Comparison of ENCODE assay signal across 11 mouse cellular contexts in the genomic region with DNA sequence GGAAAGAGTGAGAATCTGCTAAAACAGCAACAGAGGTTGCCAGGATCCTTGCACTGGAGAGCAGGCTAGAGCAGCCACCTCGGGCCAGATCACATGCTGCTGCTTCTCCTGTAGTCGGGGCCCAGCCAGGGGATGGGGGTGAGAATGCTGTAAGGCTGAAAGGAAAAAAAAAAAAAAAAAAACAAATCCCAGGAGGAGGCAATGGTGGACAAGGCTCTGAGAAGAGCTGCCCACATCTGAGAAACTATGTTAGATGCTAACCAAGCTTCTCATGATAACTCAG. TPM values are rescaled to one million over a fixed set of nuclear protein-coding genes. Genes with fewer than 3 reads are reported as not detected.
DNase-seq lines count a peak whose midpoint lies in the region; ATAC-seq and TF ChIP-seq lines count a peak whose summit lies in the region.
"Had no signal": no experiment of that assay in that cellular context is flagged by ENCODE, and none has a peak within 500 bp of the region (broad histone marks: within the 10 kb centered on the region; RNA-seq: fewer than 3 reads in every experiment).

No protein-coding gene starts in this region.

- peak; percentile 46 to 50 for DNase-seq in cerebellum, postnatal 10 days
- DNase-seq in cerebellum, adult 9-10 months = no peak
- DNase-seq in hindbrain, embryonic 14.5 days (ENCODE audit: low spot score) = no peak
- DNase-seq in lung, adult 18-20 months = no peak
- DNase-seq in stomach, postnatal 0 days (ENCODE audit: low spot score) = no peak
- DNase-seq: right cerebral cortex, postnatal 25 days had no signal

- peak overlapping the region; percentile 63; the same call in 1 of the 2 replicates for H3K27ac ChIP-seq in hindbrain, embryonic 16.5 days (ENCODE audit: low read depth, low read length)
- H3K27ac ChIP-seq in hindbrain, embryonic 14.5 days = no peak overlapping the region
- peak overlapping the region; percentile 64; the same call in 1 of the 2 replicates for H3K27ac ChIP-seq in lung, embryonic 15.5 days
- H3K27ac ChIP-seq in stomach, postnatal 0 days (replicated peaks) = peak overlapping the region; percentile 80
- no peak overlapping the region for H3K27ac ChIP-seq in forebrain, embryonic 15.5 days (replicated peaks)

- ATAC-seq in hindbrain, embryonic 16.5 days = no peak
- ATAC-seq in hindbrain, embryonic 14.5 days (ENCODE audit: low FRiP score) = no peak
- no peak for ATAC-seq in lung, embryonic 15.5 days (ENCODE audit: borderline replicate concordance, extremely low read depth, low FRiP score, low TSS enrichment)
- no peak for ATAC-seq in stomach, postnatal 0 days (ENCODE audit: low FRiP score, low TSS enrichment)
- no peak for ATAC-seq in forebrain, embryonic 15.5 days (replicated peaks)

- H3K27me3 ChIP-seq in hindbrain, embryonic 16.5 days (replicated peaks; ENCODE audit: control insufficient read depth, insufficient read depth, low read length) = 0 out of 2 replicates have a peak, but pooled peaks cover 5% of the 10 kb centered on the region
- peaks cover 28% of the 10 kb centered on the region for H3K27me3 ChIP-seq in hindbrain, embryonic 14.5 days (ENCODE audit: control insufficient read depth, insufficient read depth, low read length)
- peaks cover 20% of the 10 kb centered on the region for H3K27me3 ChIP-seq in lung, embryonic 15.5 days
- no peaks in the 10 kb centered on the region for H3K27me3 ChIP-seq in stomach, postnatal 0 days (ENCODE audit: control insufficient read depth, insufficient read depth, low read length)
- H3K27me3 ChIP-seq in forebrain, embryonic 15.5 days = peaks cover 39% of the 10 kb centered on the region

- no peaks in the 10 kb centered on the region for H3K36me3 ChIP-seq in hindbrain, embryonic 16.5 days (ENCODE audit: control insufficient read depth, insufficient read depth, low read length)
- no peaks in the 10 kb centered on the region for H3K36me3 ChIP-seq in hindbrain, embryonic 14.5 days (replicated peaks; ENCODE audit: control insufficient read depth, insufficient read depth)
- no peaks in the 10 kb centered on the region for H3K36me3 ChIP-seq in lung, embryonic 15.5 days
- H3K36me3 ChIP-seq in stomach, postnatal 0 days (ENCODE audit: control insufficient read depth, insufficient read depth, low read length) = no peaks in the 10 kb centered on the region
- H3K36me3 ChIP-seq in forebrain, embryonic 15.5 days = no peaks in the 10 kb centered on the region
- H3K36me3 ChIP-seq: liver, embryonic 15.5 days had no signal

- no peak overlapping the region for H3K4me2 ChIP-seq in hindbrain, embryonic 16.5 days (ENCODE audit: low read length)
- no peak overlapping the region for H3K4me2 ChIP-seq in hindbrain, embryonic 14.5 days (replicated peaks)
- no peak overlapping the region for H3K4me2 ChIP-seq in lung, embryonic 15.5 days
- no peak overlapping the region for H3K4me2 ChIP-seq in stomach, postnatal 0 days (replicated peaks; ENCODE audit: low read depth)
- no peak overlapping the region for H3K4me2 ChIP-seq in forebrain, embryonic 15.5 days (replicated peaks)
- H3K4me2 ChIP-seq: midbrain, embryonic 11.5 days had no signal

- WGBS in hindbrain, embryonic 16.5 days = 21% methylated on average over 2 of the region's 2 CpGs
- WGBS in hindbrain, embryonic 14.5 days = 17% methylated on average over 2 of the region's 2 CpGs
- WGBS in lung, embryonic 15.5 days = 26% methylated on average over 2 of the region's 2 CpGs
- WGBS in stomach, postnatal 0 days = 32% methylated on average over 2 of the region's 2 CpGs
- WGBS in forebrain, embryonic 15.5 days = 17% methylated on average over 2 of the region's 2 CpGs

- H3K4me3 ChIP-seq in hindbrain, embryonic 16.5 days (ENCODE audit: low read length) = no peak overlapping the region
- H3K4me3 ChIP-seq in hindbrain, embryonic 14.5 days (replicated peaks; ENCODE audit: low read length) = no peak overlapping the region
- no peak overlapping the region for H3K4me3 ChIP-seq in lung, embryonic 15.5 days
- no peak overlapping the region for H3K4me3 ChIP-seq in stomach, postnatal 0 days (ENCODE audit: low read depth, low read length)
- no peak overlapping the region for H3K4me3 ChIP-seq in forebrain, embryonic 15.5 days
- H3K4me3 ChIP-seq: liver, embryonic 15.5 days had no signal

- H3K9me3 ChIP-seq in hindbrain, embryonic 16.5 days (ENCODE audit: control insufficient read depth, low read length) = no peaks in the 10 kb centered on the region
- no peaks in the 10 kb centered on the region for H3K9me3 ChIP-seq in hindbrain, embryonic 14.5 days (ENCODE audit: control insufficient read depth, low read length)
- H3K9me3 ChIP-seq in lung, embryonic 15.5 days = no peaks in the 10 kb centered on the region
- H3K9me3 ChIP-seq in stomach, postnatal 0 days (ENCODE audit: control insufficient read depth, low read length) = no peaks in the 10 kb centered on the region
- H3K9me3 ChIP-seq in forebrain, embryonic 15.5 days = no peaks in the 10 kb centered on the region
- H3K9me3 ChIP-seq: liver, embryonic 15.5 days had no signal

- H3K4me1 ChIP-seq in hindbrain, embryonic 16.5 days (ENCODE audit: control insufficient read depth, insufficient read depth, low read depth, low read length) = peaks cover 25% of the 10 kb centered on the region
- peaks cover 20% of the 10 kb centered on the region for H3K4me1 ChIP-seq in hindbrain, embryonic 14.5 days (replicated peaks; ENCODE audit: control insufficient read depth, insufficient read depth, low read length)
- peaks cover 29% of the 10 kb centered on the region for H3K4me1 ChIP-seq in lung, embryonic 15.5 days
- H3K4me1 ChIP-seq in stomach, postnatal 0 days (replicated peaks; ENCODE audit: control insufficient read depth, insufficient read depth) = peaks cover 13% of the 10 kb centered on the region
- peaks cover 24% of the 10 kb centered on the region for H3K4me1 ChIP-seq in forebrain, embryonic 15.5 days

- no peak for TF ChIP-seq CTCF in stomach, postnatal 0 days (IDR thresholded peaks at IDR 0.05; ENCODE audit: low read depth)

- no peak for TF ChIP-seq EP300 in stomach, postnatal 0 days (optimal IDR thresholded peaks at IDR 0.05)

- no peak overlapping the region for H3K9ac ChIP-seq in hindbrain, embryonic 16.5 days (ENCODE audit: low read depth, low read length)
- no peak overlapping the region for H3K9ac ChIP-seq in hindbrain, embryonic 14.5 days
- H3K9ac ChIP-seq in lung, embryonic 15.5 days = no peak overlapping the region
- peak overlapping the region; percentile 2; the same call in 1 of the 2 replicates for H3K9ac ChIP-seq in stomach, postnatal 0 days (ENCODE audit: low read length)
- H3K9ac ChIP-seq in forebrain, embryonic 15.5 days (replicated peaks) = no peak overlapping the region
- H3K9ac ChIP-seq: liver, embryonic 15.5 days had no signal

RNA-seq across cellular contexts. Expression of a gene that starts 3.8 kb away (rescaled TPM):
- polyA plus RNA-seq in hindbrain, embryonic 16.5 days (2015; fragmentation: Nextera tagmentation; extraction: Ambion mirVana) = 24.5 and 25.8 TPM in 2 replicates
- 18.3 and 19.2 TPM in 2 replicates for polyA plus RNA-seq in hindbrain, embryonic 14.5 days (2014; fragmentation: Nextera tagmentation; extraction: Ambion mirVana)
- 10.3 and 11.2 TPM in 2 replicates for polyA plus RNA-seq in lung, embryonic 15.5 days (2015; fragmentation: Nextera tagmentation; extraction: Ambion mirVana)
- 12.6 and 13.3 TPM in 2 replicates for polyA plus RNA-seq in stomach, postnatal 0 days (2015; fragmentation: Nextera tagmentation; extraction: Ambion mirVana)
- polyA plus RNA-seq in forebrain, embryonic 15.5 days (2015; fragmentation: Nextera tagmentation; extraction: Ambion mirVana) = 12.4 and 13.5 TPM in 2 replicates

Comparison
In these comparisons a context has a peak if more than half of its experiments do, and no peak if none do; other contexts are left out.
1. DNase-seq: peak in cerebellum, postnatal 10 days (2 of 2); none in cerebellum, adult 9-10 months (single experiment), hindbrain, embryonic 14.5 days (single experiment), lung, adult 18-20 months (0 of 2) and stomach, postnatal 0 days (single experiment).
2. H3K27ac ChIP-seq: peak in hindbrain, embryonic 16.5 days (single experiment), lung, embryonic 15.5 days (single experiment) and stomach, postnatal 0 days (single experiment); none in hindbrain, embryonic 14.5 days (single experiment) and forebrain, embryonic 15.5 days (single experiment).